Mouse (Mus musculus) gastrocnemius, postnatal 10 days (tissue): ENCODE data around the gene Snx21. TPM values are rescaled to one million over a fixed set of nuclear protein-coding genes. Genes with fewer than 3 reads are reported as not detected.
"Not testable (repeated sequence)": the region's sequence is repeated elsewhere in the genome, so short reads cannot be mapped to it uniquely, and the experiment has no call there.

ENCODE experiments used
- DNase-seq: peaks from one replicate; pipeline ENCODE4 v3.0.0; 2021; ENCODE audit warnings: mixed read lengths
- total RNA-seq, 2 experiments: library from RNA; stranded (reverse); gene quantifications; 2 replicates each; pipeline ENCODE4 v1.2.3; 2021

Gene Snx21
- total RNA-seq, 2 experiments from 2014 or later = 18.1 to 20.5 TPM

- peak; percentile 59 for DNase-seq
Observed at GRCm38 (mm10) chr2:164793236-164793635, 7.6 kb downstream of the Snx21 start.

GRCm38 (mm10) chr2:164793772-164794171 is 8.1 kb downstream of the Snx21 start:
- DNase-seq = no peak

DNA sequence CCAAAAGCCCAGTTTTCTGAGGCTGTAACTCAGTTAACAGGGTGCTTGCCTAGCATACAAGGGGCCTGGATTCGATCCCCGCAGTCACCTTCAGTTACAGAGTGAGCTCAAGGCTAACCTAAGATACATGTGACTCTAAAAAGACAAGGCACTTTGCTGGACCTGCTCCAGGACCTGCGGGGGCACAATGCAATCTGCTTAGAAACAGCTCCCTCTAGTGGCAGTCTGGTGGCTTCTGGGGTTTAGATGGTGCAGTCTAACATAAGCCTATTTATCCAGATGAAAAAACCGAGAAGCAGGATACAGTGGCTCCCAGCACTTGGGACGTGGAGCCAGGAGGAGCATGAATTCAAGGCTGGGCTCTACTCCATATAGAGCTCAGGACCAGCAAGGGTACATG is 8.7 kb downstream of the Snx21 start:
- DNase-seq = peak; percentile 88

- DNase-seq = no peak
Observed at GRCm38 (mm10) chr2:164795868-164796267, 10.2 kb downstream of the Snx21 start.

- DNase-seq = not testable (repeated sequence)
Observed at GRCm38 (mm10) chr2:164798554-164798953, 12.9 kb downstream of the Snx21 start.

DNA sequence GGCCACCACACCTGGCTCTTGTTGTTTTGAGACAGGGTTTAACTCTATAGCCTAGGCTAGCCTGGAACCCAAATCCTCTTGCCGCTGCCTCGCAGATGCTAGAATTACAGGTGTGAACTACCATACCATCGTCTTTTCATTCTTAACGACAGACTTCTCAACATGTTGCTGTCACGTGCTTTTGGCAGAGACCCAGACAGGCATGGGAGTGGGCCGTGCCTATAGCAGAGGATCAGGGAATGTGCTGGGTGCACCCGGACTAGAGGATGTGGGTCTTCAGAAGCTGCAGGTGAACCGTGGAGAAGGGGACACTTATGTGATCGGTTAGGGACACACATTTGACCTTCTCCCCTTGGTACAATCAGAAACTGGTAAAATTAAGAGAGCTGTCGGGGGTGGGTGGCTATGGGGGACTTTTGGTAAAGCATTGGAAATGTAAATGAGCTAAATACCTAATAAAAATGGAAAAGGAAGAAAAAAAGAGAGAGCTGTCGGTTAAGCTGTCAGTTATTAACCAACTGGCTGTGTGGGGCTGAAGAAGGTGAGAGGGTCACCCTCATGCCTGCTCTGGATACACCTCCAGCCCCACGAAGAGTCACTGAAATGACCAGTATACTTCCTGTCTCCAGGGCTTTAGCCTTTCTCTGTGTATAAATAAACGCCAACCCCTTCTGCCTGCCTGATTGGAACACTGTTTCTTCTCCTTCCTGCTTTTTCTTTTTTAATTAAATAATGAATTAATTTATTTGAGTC is 14.8 kb downstream of the Snx21 start:
- no peak for DNase-seq

DNA sequence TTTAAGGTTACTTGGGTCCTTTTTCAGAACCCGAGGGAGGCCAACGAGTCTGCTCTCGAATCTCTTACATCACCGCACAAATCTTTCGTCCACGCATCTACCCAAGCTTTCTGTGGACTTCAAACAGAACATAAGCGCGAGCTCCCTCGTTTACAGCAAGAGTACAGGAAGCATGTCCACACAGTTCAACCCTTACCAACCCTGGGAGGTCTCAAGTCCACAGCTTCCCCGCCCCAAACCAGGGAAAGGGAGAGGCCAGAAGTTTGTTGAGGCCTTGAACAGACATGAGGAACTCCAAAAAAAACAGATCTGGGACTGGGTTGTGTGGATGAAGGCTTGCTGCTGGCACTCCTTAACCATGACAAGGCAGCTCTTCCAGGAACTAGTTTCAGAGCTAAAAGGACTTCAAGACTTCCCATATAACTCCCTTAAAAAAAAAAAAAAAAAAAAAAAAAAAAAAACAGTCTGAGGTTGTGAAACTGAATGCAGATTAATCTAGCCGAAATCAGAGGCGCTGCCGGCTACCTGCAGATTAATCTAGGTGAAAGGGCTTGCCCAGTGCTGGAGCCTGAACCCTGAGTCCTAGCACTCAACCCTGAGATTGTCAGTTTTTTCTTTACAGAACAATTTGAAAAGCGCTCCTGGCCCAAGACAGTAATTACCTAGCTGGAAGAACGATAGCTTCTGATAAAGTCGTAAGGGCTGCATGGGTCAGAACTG is 17.7 kb downstream of the Snx21 start:
- DNase-seq = no peak

GRCm38 (mm10) chr2:164803921-164804313 is 18.3 kb downstream of the Snx21 start:
- DNase-seq = no peak

DNA sequence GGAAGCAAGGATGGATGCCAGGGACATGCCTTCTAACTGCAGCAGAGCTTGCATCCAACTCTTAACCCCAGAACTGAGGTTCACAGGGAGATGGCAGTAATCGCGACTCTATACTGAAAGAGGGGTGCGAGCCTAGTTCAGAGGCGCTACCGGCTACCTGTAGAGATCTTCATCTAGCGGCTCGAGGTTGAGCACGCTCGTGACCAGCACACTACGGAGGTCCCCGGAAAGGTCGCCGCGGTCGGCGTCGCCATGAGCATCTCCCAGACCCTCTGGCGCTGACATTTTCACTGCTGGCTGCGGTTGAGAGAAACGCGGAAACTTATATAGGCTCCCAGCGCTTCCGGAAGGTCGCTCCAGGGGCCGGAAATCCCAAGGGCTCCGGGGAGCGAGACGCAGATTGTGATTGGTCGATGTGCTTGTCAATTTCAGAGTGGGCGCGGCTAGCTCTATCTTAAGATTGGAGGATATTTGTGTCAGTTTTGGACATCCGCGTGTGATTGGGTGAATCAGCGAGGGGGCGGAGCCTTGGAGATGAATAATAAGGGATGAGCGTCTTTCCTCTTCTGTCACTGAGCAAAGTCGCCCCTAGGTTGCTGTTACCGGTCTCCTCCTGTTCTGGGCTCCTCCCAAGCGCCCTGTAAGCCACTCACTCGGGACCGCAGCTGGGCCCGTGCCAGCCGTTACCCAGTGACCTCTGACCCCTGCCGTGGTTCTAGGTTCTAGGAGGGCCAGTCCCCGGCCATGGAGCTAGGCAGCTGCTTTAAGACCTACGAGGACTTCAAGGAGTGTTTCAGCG is 19.1 kb downstream of the Snx21 start, which contains the start of the genes Acot8 and Zswim3:
TSS of gene Acot8 (minus strand) at position 350 of the 799 bp plus-strand sequence.
TSS of gene Zswim3 (plus strand) at position 566 of the 799 bp plus-strand sequence.
- DNase-seq = peak; percentile 93

- no peak for DNase-seq
Observed at GRCm38 (mm10) chr2:164805332-164805718, 19.7 kb downstream of the Snx21 start.

GRCm38 (mm10) chr2:164806614-164807013 is 21.0 kb downstream of the Snx21 start:
- no peak for DNase-seq

DNA sequence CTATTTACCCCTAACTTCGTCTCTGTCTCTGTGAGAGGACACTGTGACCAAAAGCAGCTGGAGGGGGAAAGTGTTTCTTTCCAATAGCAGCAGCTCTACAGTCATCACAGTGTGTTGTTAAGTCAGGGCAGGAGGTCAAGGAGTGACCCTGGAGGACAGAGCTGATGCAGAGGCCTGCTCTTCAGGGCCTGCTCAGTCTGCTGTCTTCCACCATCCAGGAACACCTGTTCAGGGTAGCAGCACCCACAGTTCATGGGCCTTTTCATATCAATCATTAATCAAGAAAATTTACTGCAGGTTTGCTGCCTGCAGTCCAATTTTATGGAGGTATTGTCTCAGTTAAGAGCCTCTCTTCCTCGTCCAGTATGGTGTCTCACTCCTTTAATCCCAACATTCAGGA is 27.9 kb downstream of the Snx21 start:
- DNase-seq = no peak

GRCm38 (mm10) chr2:164815348-164815747 is 29.7 kb downstream of the Snx21 start:
- no peak for DNase-seq

DNA sequence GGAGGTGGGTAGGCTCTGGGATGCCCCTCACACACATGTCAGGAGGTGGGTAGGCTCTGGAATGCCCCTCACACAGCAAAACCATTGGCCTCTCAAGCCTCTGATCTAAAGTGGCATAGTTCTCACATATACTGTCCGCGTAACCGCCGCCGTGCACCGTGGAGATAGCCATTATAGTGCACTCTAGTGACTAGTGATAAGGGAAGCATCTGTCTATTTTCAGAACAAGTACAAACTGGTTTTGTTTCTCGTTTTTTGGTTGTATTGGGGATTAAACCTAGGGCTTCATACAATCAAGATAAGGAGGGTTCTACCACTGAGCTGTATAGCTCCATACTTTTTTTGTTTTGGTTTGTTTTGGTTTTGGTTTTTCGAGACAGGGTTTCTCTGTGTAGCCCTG is 30.2 kb downstream of the Snx21 start:
- DNase-seq = no peak

DNA sequence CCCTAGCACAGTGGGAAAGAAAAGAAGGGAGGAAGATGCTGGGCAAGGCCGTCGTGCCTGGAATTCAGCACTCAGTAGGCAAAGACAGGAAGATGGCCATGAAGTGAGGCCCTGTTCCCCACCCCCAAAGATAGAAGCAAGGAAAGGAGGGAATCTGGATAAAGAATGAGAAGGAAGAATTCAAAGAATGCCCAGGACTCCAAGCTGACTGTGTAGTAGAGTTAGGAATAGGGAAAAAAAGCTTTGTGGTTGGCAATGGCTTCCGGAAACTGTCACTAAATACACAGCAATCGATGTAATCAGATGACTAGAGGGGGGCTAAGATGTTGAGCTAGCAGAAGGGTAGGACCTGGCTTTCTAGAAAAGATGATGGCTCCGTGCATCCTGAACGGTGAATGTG is 31.6 kb downstream of the Snx21 start:
- DNase-seq = no peak

DNA sequence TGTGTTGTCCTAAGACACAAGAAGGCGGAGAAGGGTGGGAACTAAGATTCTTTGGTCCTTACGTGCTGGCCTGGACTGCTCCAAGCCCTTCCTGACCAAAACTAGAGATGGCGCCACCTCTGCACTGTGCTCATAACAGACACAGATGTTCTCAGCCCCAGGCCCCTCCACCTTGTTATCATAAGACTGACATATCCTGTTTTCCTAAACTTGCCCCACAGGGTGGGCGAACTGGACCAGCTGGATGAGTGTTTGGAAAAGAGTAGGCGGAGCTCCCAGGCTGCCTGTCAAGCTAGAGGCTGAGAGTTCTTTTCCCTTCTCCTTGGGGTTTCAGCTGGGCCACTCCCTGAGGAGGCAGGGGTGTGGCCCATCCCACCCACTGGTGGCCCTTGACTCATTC is 32.1 kb downstream of the Snx21 start:
- no peak for DNase-seq

DNA sequence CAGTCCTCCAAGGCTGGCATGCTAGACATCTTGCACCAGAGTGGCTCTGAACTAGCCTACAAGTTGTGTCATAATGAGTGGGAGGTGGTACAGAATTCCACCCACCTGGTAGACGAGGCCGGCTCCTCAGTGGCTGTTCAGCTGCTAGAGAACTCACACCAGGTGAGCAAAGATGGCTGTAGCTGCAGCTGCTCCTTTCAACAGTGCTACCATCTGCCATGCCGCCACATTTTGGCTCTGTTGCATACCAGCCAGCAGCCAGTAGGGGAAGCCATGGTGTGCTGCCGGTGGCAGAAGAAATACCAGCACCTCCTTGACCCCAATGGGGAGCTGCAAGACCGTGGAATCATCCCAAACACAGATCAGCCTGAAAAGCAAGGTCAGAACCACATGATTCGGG is 35.4 kb downstream of the Snx21 start:
- no peak for DNase-seq

- peak; percentile 100 for DNase-seq
Observed at GRCm38 (mm10) chr2:164822636-164823165, 37.1 kb downstream of the Snx21 start, which contains the start of gene Zswim1. Gene Zswim1, plus strand, starts transcription at chr2:164822686.

DNA sequence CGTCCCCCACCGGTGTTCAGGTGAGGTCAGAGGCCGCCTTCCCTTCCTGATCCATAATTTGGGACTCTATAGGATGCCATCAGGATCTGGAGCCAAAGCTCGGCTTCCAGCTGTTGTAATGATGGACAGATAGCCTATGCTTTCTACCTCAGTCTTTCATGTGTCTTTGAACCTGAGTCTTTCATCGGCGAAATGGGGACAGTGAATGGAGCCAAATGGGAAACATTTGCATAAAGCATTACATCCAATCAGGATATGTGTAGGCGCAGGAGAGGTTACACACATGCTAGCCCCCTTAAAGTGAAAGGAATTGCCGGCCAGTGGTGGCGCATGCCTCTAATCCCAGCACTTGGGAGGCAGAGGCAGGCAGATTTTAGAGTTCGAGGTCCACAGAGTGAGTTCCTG is 37.6 kb downstream of the Snx21 start:
- no peak for DNase-seq

DNA sequence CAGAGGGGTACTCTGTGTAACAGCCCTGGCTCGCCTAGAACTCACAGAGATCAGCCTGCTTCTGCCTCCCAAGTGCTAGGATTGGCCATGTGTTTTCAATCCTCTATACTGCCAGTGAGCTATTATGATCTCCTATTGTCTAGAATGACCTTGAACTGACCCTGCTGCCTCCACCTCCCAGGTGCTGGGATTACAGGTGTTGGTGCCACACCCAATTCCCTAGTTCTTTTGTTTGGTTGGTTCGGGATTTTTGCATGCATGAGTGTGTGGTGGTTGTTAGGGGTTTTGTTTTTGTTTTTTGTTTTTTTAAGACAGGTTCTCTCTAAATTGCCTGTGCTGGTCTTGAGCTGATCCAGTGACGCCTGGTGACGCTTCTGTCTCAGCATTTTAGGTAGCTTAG is 38.3 kb downstream of the Snx21 start:
- DNase-seq = no peak

DNA sequence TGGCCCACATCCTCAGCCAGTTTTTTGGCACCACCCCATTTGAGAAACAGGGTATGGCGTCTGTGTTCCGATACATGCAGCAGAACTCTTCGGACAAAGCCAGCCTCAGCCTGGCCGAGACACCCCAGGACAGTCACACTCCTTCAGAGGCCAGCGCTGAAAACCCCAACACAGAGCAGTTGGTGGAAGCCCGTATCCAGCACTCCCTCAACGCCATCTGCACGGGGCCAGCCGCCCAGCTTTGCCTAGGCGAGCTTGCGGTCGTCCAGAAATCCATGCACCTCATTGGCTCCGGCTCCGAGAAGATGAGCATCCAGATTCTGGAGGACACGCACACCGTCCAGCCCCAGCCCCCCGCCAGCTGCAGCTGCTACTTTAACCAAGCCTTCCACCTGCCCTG is 39.9 kb downstream of the Snx21 start:
- DNase-seq = no peak

GRCm38 (mm10) chr2:164827146-164827850 is 41.7 kb downstream of the Snx21 start:
- no peak for DNase-seq
